Mouse (Mus musculus): ENCODE measurements at regions not wholly inside any gene's neighbourhood (a gene's known extent, or its start where the extent isn't known, plus 50 kb on each side); places are given as distances from the start of the nearest gene placed in this dataset.
"Not testable (repeated sequence)": the region's sequence is repeated elsewhere in the genome, so short reads cannot be mapped to it uniquely, and the experiment has no call there.

GRCm38 (mm10) chr1:112486046-112486445 lies 621.3 kb upstream of the Dsel start:
- H3K27me3 ChIP-seq (ENCODE audit: insufficient read depth, low read length); H3K36me3 ChIP-seq (ENCODE audit: insufficient read depth, low read length); H3K4me3 ChIP-seq (replicated peaks; ENCODE audit: low read length); H3K4me1 ChIP-seq (replicated peaks; ENCODE audit: low read depth, low read length): not testable (repeated sequence)
- H3K9me3 ChIP-seq (ENCODE audit: low read length): peaks cover 18% of the 10 kb centered on the region

DNA sequence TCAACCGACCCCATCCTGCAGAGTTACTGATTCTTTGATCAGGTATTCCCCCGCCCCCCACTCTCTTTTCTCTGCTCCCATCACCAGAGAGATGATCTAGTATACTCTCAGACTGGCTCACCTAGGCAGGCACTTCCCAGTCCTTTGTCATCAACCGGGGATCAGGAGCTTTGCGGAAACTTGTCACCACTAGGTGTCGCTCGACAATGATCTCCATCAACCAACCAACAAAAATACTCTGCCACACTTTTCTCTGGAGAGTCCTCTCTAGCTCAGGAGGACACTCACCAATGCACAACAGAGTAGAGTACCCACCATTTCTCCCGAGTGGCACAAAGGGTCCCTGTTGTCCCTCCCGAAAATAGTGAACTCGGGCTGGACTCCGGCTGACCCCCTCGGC lies 591.3 kb upstream of the Dsel start:
- TF ChIP-seq CTCF (conservative IDR thresholded peaks at IDR 0.05; ENCODE audit: low read length): peak; percentile 47
- TF ChIP-seq NANOG (IDR thresholded peaks at IDR 0.05; ENCODE audit: borderline replicate concordance, low read length): no peak
- Histone ChIP-seq H3K9me3 (ENCODE audit: low read length) (peaks cover 12% of the 10 kb centered on the region), H3K4me3 (replicated peaks; ENCODE audit: low read length) (no peak overlapping the region), H3K4me1 (replicated peaks; ENCODE audit: low read depth, low read length) (no peaks in the 10 kb centered on the region), H3K27me3 (ENCODE audit: insufficient read depth, low read length) (no peaks in the 10 kb centered on the region), H3K36me3 (ENCODE audit: insufficient read depth, low read length) (no peaks in the 10 kb centered on the region)

DNA sequence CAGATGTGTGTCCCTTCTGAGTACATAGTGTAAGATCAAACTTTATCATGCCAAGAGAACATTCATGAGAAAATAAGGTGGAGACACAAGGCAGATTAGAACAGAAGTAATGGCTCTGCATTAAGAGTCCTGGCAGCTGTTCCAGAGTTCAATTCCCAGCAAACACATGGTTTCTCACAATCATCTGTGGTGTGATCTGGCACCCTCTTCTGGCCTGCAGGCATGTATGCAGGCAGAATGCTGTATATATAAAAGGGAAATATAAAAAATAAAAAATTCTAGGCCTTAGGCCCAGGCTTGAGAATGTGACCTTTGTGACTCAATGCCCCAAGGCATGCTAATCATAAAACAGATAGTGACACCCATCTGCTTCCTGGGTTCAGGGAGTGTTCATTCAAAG lies 587.7 kb upstream of the Dsel start:
- no peaks in the 10 kb centered on the region for H3K4me1 ChIP-seq (replicated peaks; ENCODE audit: low read depth, low read length)
- no peaks in the 10 kb centered on the region for H3K36me3 ChIP-seq (ENCODE audit: insufficient read depth, low read length)
- no peaks in the 10 kb centered on the region for H3K27me3 ChIP-seq (ENCODE audit: insufficient read depth, low read length)
- no peak for TF ChIP-seq POU5F1 (IDR thresholded peaks at IDR 0.05; ENCODE audit: borderline replicate concordance, low read length)
- TF ChIP-seq CTCF (conservative IDR thresholded peaks at IDR 0.05; ENCODE audit: low read length): peak; percentile 14; the same call in 1 of the 2 replicates
- no peak for TF ChIP-seq NANOG (IDR thresholded peaks at IDR 0.05; ENCODE audit: borderline replicate concordance, low read length)
- peaks cover 12% of the 10 kb centered on the region for H3K9me3 ChIP-seq (ENCODE audit: low read length)
- H3K4me3 ChIP-seq (replicated peaks; ENCODE audit: low read length): no peak overlapping the region

- peaks cover 12% of the 10 kb centered on the region for H3K9me3 ChIP-seq (ENCODE audit: low read length)
- peak; percentile 31 for TF ChIP-seq CTCF (conservative IDR thresholded peaks at IDR 0.05; ENCODE audit: low read length)
- TF ChIP-seq NANOG (IDR thresholded peaks at IDR 0.05; ENCODE audit: borderline replicate concordance, low read length): no peak
- H3K4me1 ChIP-seq (replicated peaks; ENCODE audit: low read depth, low read length): no peaks in the 10 kb centered on the region
- no peaks in the 10 kb centered on the region for H3K36me3 ChIP-seq (ENCODE audit: insufficient read depth, low read length)
- no peaks in the 10 kb centered on the region for H3K27me3 ChIP-seq (ENCODE audit: insufficient read depth, low read length)
- no peak overlapping the region for H3K4me3 ChIP-seq (replicated peaks; ENCODE audit: low read length)
Measured at GRCm38 (mm10) chr1:112451622-112452021, 586.9 kb upstream of the Dsel start.

DNA sequence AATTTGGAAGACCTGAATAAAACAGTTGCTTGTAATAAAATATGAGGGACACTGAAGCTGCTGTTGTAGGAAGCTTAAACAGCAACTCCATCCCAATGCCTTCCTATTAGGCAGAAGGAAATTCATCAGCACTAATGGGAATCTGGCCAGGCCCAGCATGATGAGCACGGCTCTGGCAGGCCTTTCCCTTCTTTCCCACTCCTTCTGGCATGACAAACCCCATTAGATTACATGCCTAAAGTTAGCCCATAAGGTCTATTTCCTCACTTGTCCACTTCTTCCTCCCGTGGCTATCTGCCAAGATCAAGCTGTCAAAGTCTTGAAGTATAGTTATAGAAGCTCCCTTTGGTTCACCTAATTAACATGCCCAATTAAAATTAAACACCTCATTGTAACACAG lies 574.4 kb upstream of the Dsel start:
- TF ChIP-seq CTCF (conservative IDR thresholded peaks at IDR 0.05; ENCODE audit: low read length) (no peak), POU5F1 (IDR thresholded peaks at IDR 0.05; ENCODE audit: borderline replicate concordance, low read length) (no peak), NANOG (IDR thresholded peaks at IDR 0.05; ENCODE audit: borderline replicate concordance, low read length) (no peak)
- no peaks in the 10 kb centered on the region for H3K27me3 ChIP-seq (ENCODE audit: insufficient read depth, low read length)
- H3K4me3 ChIP-seq (replicated peaks; ENCODE audit: low read length): no peak overlapping the region
- no peaks in the 10 kb centered on the region for H3K4me1 ChIP-seq (replicated peaks; ENCODE audit: low read depth, low read length)
- H3K36me3 ChIP-seq (ENCODE audit: insufficient read depth, low read length): no peaks in the 10 kb centered on the region
- H3K9me3 ChIP-seq (ENCODE audit: low read length): peaks cover 31% of the 10 kb centered on the region

DNA sequence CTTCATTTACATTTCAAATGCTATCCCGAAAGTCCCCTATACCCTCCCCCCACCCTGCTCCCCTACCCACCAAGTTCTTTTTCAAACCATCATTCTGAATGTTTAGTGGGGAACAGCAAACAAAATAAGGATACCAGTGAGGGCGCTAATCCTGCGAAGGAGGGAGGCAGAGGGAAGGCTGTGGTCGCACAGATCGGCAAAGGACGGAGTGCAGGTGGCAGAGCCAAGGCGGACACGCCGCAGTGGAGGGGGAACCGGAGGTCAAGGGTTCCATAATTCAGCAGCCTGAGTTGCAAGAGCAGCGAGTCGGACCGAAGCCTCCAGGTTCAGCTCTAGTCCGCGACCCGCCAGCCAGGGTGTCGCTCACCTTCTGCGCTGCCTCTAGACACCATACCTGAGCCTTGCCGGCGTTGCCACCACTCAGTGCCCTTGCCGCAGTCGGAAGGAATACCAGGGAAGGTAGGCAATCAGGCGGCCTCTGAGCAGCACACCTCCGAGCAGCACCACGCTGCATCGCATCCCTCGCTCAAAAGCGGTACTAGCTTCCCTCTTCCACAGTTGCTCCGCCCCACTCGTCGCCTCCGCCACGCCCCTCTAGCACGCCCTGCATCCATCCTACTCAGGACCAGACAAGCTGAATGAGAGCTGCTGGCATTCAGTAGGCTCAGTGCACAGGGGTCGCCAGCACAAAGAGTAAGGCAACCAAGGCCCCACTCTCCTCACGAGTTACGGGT lies 551.8 kb upstream of the Dsel start:
- Histone ChIP-seq H3K36me3 (ENCODE audit: insufficient read depth, low read length) (no peaks in the 10 kb centered on the region), H3K4me3 (replicated peaks; ENCODE audit: low read length) (peak overlapping the region; percentile 72), H3K27me3 (ENCODE audit: insufficient read depth, low read length) (peaks cover 18% of the 10 kb centered on the region), H3K4me1 (replicated peaks; ENCODE audit: low read depth, low read length) (peaks cover 3% of the 10 kb centered on the region; the same call in 1 of the 2 replicates), H3K9me3 (ENCODE audit: low read length) (no peaks in the 10 kb centered on the region)
- TF ChIP-seq POU5F1 (IDR thresholded peaks at IDR 0.05; ENCODE audit: borderline replicate concordance, low read length) (no peak), NANOG (IDR thresholded peaks at IDR 0.05; ENCODE audit: borderline replicate concordance, low read length) (no peak), CTCF (conservative IDR thresholded peaks at IDR 0.05; ENCODE audit: low read length) (no peak)

GRCm38 (mm10) chr1:112388807-112389206 lies 524.1 kb upstream of the Dsel start:
- Histone ChIP-seq H3K27me3 (ENCODE audit: insufficient read depth, low read length) (no peaks in the 10 kb centered on the region), H3K4me3 (replicated peaks; ENCODE audit: low read length) (no peak overlapping the region), H3K4me1 (replicated peaks; ENCODE audit: low read depth, low read length) (no peaks in the 10 kb centered on the region), H3K36me3 (ENCODE audit: insufficient read depth, low read length) (no peaks in the 10 kb centered on the region), H3K9me3 (ENCODE audit: low read length) (no peaks in the 10 kb centered on the region)
- TF ChIP-seq NANOG (IDR thresholded peaks at IDR 0.05; ENCODE audit: borderline replicate concordance, low read length): no peak
- TF ChIP-seq POU5F1 (IDR thresholded peaks at IDR 0.05; ENCODE audit: borderline replicate concordance, low read length): no peak
- peak; percentile 56 for TF ChIP-seq CTCF (conservative IDR thresholded peaks at IDR 0.05; ENCODE audit: low read length)

DNA sequence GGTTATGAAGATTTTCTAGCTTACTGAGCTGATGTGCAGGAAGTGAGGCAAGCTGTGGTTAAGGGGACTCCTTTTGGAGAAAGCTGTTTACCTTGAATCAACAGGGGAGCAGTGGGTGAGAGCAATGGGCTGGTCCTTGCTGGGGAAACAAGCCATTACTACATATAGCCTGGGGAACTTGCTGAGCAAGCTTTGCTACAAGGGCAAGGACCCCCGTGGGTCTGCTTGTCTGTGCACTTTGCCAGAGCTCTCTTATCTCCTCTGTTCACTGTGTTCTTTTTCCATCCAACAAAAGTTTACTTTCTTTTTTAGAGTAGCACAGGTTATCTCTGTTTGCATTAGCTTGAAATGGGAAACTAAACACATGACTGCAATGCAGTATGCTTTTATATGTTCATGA lies 519.3 kb upstream of the Dsel start:
- Histone ChIP-seq H3K36me3 (ENCODE audit: insufficient read depth, low read length) (no peaks in the 10 kb centered on the region), H3K27me3 (ENCODE audit: insufficient read depth, low read length) (no peaks in the 10 kb centered on the region), H3K9me3 (ENCODE audit: low read length) (no peaks in the 10 kb centered on the region), H3K4me3 (replicated peaks; ENCODE audit: low read length) (no peak overlapping the region), H3K4me1 (replicated peaks; ENCODE audit: low read depth, low read length) (no peaks in the 10 kb centered on the region)
- no peak for TF ChIP-seq NANOG (IDR thresholded peaks at IDR 0.05; ENCODE audit: borderline replicate concordance, low read length)
- TF ChIP-seq POU5F1 (IDR thresholded peaks at IDR 0.05; ENCODE audit: borderline replicate concordance, low read length): no peak
- no peak for TF ChIP-seq CTCF (conservative IDR thresholded peaks at IDR 0.05; ENCODE audit: low read length)

GRCm38 (mm10) chr1:112379651-112380264 lies 515.0 kb upstream of the Dsel start:
- H3K9me3 ChIP-seq (ENCODE audit: low read length): peaks cover 4% of the 10 kb centered on the region; the same call in 1 of the 2 replicates
- H3K36me3 ChIP-seq (ENCODE audit: insufficient read depth, low read length): no peaks in the 10 kb centered on the region
- TF ChIP-seq CTCF (conservative IDR thresholded peaks at IDR 0.05; ENCODE audit: low read length) (peak; percentile 59), NANOG (IDR thresholded peaks at IDR 0.05; ENCODE audit: borderline replicate concordance, low read length) (no peak), POU5F1 (IDR thresholded peaks at IDR 0.05; ENCODE audit: borderline replicate concordance, low read length) (no peak)
- H3K27me3 ChIP-seq (ENCODE audit: insufficient read depth, low read length): no peaks in the 10 kb centered on the region
- no peak overlapping the region for H3K4me3 ChIP-seq (replicated peaks; ENCODE audit: low read length)
- no peaks in the 10 kb centered on the region for H3K4me1 ChIP-seq (replicated peaks; ENCODE audit: low read depth, low read length)
